Mouse (Mus musculus): ENCODE data around the gene Pgk1.

DNA sequence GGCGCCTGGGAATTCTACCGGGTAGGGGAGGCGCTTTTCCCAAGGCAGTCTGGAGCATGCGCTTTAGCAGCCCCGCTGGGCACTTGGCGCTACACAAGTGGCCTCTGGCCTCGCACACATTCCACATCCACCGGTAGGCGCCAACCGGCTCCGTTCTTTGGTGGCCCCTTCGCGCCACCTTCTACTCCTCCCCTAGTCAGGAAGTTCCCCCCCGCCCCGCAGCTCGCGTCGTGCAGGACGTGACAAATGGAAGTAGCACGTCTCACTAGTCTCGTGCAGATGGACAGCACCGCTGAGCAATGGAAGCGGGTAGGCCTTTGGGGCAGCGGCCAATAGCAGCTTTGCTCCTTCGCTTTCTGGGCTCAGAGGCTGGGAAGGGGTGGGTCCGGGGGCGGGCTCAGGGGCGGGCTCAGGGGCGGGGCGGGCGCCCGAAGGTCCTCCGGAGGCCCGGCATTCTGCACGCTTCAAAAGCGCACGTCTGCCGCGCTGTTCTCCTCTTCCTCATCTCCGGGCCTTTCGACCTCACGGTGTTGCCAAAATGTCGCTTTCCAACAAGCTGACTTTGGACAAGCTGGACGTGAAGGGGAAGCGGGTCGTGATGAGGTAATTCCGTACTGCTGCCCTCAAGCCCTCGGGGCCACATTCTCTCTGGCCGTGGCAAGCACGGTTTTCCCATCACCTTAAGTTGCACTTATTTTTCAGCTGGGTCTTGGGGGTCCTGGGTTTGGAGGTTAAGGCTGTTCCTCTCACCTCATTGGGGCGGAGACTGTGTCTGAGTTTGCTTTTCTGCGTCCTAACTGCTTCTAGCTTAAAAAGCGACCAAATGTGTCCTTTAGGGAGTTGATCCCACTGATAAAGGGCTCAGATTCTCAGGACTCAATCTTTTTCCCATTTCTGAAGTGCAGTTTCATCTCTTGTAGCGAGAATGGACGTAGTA is at the start of gene Pgk1:
- TF ChIP-seq GATA1 (IDR thresholded peaks at IDR 0.05; ENCODE audit: borderline replicate concordance, low read length) (no peak), FLI1 (IDR thresholded peaks at IDR 0.05; ENCODE audit: low read length) (no peak)
